Mouse (Mus musculus): ENCODE measurements around the gene Met.
A peak's percentile ranks its signal among the peaks of the same experiment; 100 is the strongest.

The Met gene

DNA sequence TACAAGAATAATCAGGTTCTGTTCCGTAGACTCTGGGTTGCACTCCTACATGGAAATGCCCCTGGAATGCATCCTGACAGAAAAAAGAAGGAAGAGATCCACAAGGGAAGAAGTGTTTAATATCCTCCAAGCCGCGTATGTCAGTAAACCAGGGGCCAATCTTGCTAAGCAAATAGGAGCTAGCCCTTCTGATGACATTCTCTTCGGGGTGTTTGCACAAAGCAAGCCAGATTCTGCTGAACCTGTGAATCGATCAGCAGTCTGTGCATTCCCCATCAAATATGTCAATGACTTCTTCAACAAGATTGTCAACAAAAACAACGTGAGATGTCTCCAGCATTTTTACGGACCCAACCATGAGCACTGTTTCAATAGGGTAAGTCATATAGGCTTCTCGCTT, 28.5 kb downstream of the Met start:
- no peak for DNase-seq

- no peak for DNase-seq
Observed at GRCm38 (mm10) chr6:17495413-17495812, 31.8 kb downstream of the Met start.

DNA sequence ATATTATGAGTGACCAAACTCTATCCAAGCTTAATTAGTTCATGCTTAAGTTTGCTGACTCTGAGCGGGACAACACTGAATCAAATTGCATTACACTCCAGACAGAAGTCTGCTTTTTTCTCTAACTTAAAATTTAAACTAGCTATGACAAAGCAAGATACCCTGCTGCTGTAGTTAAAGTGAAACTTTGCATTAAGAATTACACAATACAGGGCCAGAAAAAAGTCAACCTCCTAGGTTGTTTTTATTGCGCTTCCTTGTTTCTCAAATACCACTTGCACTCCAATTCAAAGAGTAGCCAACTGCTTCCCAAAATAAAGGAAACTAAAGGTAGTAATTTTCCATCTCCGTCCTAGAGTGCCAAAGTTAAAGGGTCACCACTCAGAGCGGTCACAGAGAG, 33.8 kb downstream of the Met start:
- no peak for DNase-seq

GRCm38 (mm10) chr6:17498801-17499200, 35.2 kb downstream of the Met start:
- DNase-seq = no peak

GRCm38 (mm10) chr6:17501440-17501839, 37.8 kb downstream of the Met start:
- DNase-seq = no peak

DNA sequence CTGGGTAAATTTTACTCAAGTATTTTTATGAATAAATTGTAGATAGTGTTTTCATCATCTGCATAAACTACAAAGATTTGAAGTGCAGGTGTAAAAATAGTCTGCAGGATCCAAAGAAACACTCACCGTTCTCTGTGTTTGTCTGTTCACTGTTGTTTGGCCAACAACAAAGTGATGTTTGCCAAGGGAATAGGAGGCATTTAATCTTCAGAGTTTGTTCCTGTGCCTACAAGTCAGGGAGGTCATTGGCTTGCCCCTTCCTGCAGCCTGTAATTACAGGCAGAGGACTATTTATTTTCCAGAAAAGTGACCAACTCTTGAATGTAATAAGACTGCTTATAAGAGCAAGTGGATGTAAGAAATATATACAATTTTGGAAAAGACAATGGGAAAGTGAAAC, 38.7 kb downstream of the Met start:
- DNase-seq = no peak

- no peak for DNase-seq
Observed at GRCm38 (mm10) chr6:17503724-17504123, 40.1 kb downstream of the Met start.

GRCm38 (mm10) chr6:17505530-17505929, 41.9 kb downstream of the Met start:
- DNase-seq = no peak

DNA sequence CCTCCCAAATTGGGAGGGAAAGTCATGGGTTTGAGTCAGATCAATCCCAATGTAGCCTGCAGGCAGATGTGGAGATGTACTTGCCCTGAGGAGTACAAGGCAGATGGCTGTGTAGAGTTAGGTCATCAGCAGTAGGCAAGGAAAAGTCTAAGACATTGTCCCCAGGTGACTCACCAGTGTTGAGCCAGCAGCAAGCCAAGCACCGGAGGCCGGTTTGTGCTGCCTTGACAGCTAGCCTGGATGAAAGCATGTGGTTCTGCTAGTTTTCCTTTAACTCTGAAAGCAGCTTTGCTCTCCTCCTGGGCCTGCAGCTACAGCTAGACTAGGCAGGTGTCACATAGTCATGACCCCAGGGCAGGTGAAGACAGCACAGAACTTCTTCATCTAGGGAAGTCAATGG, 43.2 kb downstream of the Met start:
- DNase-seq = peak in 1 of 2 experiments; percentile 33

- DNase-seq = no peak
Observed at GRCm38 (mm10) chr6:17508184-17508583, 44.6 kb downstream of the Met start.

GRCm38 (mm10) chr6:17508604-17509372, 45.2 kb downstream of the Met start:
- DNase-seq = no peak

- no peak for DNase-seq
Observed at GRCm38 (mm10) chr6:17513381-17513780, 49.8 kb downstream of the Met start.

DNA sequence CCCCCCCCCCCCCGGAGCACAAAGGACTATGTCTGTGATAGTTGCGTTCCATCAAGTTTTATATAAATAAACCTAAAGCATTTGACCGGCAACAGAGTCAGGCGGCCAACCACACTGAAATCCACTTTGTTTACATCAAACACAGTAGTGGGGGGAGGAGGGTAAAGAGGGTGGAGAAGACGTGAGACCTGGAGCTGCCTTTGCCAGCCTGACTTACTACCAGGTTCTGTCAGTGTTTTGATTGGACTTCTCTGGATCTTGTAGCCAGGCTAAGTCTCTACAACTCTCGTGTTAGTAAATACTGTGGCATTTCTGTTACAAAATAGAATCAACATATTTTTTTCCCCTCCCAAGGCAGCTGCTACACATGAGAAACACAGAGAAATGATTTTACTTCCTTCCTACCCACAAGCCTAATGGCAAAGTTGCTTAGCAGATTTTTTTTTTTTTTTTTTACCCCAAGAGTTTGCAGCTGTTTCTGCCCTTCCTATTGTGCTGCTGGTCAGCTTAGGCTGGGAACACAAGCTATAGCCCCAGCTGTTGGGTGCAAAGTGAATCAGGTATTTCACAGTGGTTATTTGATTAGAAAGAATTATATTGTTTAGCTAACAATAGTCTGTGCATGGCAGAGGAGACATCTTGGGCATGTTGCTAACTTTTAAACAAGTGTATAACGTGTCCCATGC, 52.3 kb downstream of the Met start:
- DNase-seq = no peak

DNA sequence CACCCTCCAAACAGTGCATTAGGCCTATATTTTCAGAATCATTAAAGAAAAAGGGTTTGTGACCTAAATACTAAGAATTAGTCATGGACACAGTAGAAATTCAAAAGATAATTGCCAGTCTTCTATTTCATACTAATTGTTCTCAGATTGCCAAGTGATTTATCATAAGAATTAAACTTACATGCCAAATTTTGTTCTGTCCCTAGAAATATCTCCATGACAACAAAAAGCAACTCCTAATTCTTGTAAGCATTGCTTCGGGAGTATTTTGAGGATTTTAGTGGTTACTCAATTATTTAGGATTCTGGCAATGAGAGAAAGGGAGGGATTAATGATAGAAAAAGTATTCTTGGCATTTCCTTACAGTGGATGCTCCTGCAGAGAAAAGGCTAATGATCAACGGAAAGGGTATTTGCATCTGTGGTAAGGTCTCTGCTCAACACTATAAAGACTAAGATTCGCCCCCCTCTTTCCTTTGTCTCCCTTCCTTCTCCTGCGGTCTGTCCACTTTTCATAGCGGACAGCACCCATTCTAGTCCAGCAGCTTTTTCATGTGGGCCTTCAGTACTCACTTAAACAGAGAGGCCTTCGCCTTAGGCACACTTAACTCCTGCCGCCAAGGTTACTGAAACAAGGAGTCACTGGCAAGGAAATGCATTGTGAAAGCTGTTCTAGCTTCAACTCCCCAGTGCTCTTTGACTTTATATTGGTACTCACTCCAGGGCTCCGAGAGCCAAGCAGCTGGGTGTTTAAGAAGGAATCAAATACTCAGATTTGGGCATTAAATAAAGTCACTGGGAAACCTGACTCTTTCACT, 58.5 kb downstream of the Met start:
- DNase-seq = no peak

DNA sequence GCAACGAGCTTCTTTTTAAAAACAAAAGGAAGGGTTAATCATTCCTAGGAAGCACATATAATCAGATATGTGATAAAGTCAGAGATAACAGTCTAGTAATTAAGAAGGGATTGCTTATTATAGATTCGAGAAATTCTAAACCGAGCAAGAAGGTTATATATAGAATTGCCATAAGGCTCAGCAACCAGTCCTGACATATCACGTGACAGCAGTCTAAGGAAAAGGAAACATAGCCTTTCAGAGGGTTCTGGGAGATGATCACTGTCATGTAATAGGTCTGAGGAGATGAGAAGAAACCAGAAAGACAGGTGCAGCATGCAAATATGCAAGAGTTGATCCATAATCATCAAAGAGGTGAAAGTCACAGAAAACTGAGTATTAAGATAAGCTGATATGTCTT, 59.3 kb downstream of the Met start:
- no peak for DNase-seq

DNA sequence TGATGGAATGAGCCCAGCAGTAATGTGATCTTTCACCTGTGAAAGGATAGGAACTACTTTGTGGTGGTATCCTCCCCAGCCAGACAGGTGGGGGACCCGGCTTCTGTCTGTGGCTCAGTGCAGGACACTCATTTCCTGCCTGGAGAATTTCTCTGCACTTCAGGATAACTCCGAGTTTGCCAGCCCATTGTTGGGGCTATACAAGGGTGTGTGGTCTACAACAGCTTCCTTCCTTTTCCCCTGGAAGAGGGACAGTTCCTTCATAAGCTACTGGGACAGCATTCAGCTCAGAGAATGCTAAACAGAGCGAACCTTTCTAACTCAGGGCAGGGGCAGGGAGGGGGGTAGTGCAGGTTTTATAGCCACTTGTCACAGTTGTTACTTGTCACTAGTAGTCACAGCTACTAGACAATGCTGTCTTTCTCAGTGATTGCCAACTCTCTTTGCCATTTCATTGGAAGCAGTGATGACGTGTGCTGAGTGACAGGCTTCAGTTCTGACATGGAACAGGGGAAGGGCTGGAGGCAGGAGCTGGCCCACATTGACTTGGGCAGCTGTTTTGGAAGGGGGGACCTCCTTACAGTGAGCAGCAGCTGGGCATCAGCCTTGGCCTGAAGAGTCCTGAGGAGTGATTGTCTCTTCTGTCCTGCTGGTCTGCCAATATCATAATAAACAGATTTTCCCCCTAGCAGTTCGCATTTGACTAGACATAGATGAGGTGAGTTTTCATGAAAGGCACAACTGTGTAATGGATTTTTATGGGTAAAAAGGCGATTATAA, 66.1 kb downstream of the Met start:
- DNase-seq = peak in 1 of 2 experiments; percentile 30

- no peak for DNase-seq
Observed at GRCm38 (mm10) chr6:17541615-17542014, 78.0 kb downstream of the Met start.

- DNase-seq = no peak
Observed at GRCm38 (mm10) chr6:17542383-17542782, 78.8 kb downstream of the Met start.

DNA sequence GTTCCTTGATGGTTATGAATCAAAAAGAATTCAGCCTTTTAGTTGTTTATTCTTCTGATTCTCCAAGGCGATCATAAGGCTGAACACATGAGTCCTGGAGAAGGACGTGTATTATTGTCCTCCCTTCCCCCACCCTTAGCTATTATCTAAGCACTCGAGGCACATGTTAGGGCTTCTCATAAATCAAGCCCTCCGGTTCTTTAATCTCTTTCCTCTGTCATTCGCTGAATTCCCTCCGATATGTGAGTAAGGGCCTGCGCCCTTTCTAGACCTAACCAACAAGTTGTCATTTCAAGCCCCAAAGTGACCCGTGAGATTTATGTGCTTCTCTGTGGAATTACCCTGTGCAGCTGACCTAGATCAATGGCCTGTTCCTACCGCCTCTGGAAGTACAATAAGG, 81.9 kb downstream of the Met start:
- no peak for DNase-seq

- DNase-seq = no peak
Observed at GRCm38 (mm10) chr6:17546341-17546740, 82.7 kb downstream of the Met start.

GRCm38 (mm10) chr6:17546825-17547224, 83.2 kb downstream of the Met start:
- no peak for DNase-seq

DNA sequence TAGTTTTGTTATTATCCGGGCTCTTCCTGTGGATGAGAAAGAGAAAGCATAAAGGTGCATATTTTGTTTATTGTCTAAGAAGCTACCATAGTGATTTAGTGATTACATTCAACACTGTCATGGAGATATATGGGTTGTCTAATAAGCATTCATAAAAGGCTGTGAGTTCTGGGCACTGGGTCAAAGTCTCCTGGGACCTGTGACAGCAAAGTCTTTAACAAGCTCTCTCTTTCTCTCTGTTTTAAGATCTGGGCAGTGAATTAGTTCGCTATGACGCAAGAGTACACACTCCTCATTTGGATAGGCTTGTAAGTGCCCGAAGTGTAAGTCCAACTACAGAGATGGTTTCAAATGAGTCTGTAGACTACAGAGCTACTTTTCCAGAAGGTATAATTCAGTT, 85.2 kb downstream of the Met start:
- DNase-seq = no peak

GRCm38 (mm10) chr6:17549645-17550044, 86.0 kb downstream of the Met start:
- no peak for DNase-seq

Data from lung, postnatal 4 days (tissue).